8 mouse cellular contexts compared by ENCODE assay signal in genomic region chr14:73382699-73383098, GRCm38 (mm10). TPM values are rescaled to one million over a fixed set of nuclear protein-coding genes. Genes with fewer than 3 reads are reported as not detected.
A peak's percentile ranks its signal among the peaks of the same experiment; 100 is the strongest.
DNase-seq lines count a peak whose midpoint lies in the region; ATAC-seq and TF ChIP-seq lines count a peak whose summit lies in the region.

No protein-coding gene starts in this region.

- peak overlapping the region; percentile 27 for H3K4me3 ChIP-seq in embryonic fibroblast, embryonic 13.5 days (ENCODE audit: insufficient read depth, low read length)
- H3K4me3 ChIP-seq in heart, embryonic 13.5 days, result peak overlapping the region; percentile 99
- peak overlapping the region; percentile 43 for H3K4me3 ChIP-seq in liver, embryonic 16.5 days (ENCODE audit: low read depth, low read length)
- H3K4me3 ChIP-seq in small intestine, adult 2 months (ENCODE audit: low read depth, low read length), result peak overlapping the region; percentile 55

- H3K9ac ChIP-seq in heart, embryonic 13.5 days, result peak overlapping the region; percentile 100
- peak overlapping the region; percentile 34; the same call in 1 of the 2 replicates for H3K9ac ChIP-seq in liver, embryonic 16.5 days (ENCODE audit: low read depth, low read length)

- no peak for ATAC-seq in heart, embryonic 13.5 days (ENCODE audit: extremely low read depth, insufficient number of reproducible peaks, low FRiP score, low TSS enrichment)
- ATAC-seq in liver, embryonic 16.5 days (ENCODE audit: low read depth), result peak; percentile 22; the same call in 1 of the 2 replicates

- no peak for TF ChIP-seq CTCF in embryonic fibroblast, embryonic 13.5 days (IDR thresholded peaks at IDR 0.05; ENCODE audit: borderline replicate concordance, insufficient read depth, low read length)
- no peak for TF ChIP-seq CTCF in small intestine, adult 2 months (IDR thresholded peaks at IDR 0.05; ENCODE audit: extremely low read depth, insufficient read length, insufficient replicate concordance, low read depth, low read length)

- peaks cover 27% of the 10 kb centered on the region for H3K36me3 ChIP-seq in heart, embryonic 13.5 days
- peaks cover 8% of the 10 kb centered on the region for H3K36me3 ChIP-seq in liver, embryonic 16.5 days (ENCODE audit: control insufficient read depth, insufficient read depth)
- H3K36me3 ChIP-seq in small intestine, adult 2 months (ENCODE audit: control insufficient read depth, insufficient read depth, low read length), result peaks cover 37% of the 10 kb centered on the region

- peak; percentile 62 for DNase-seq in 3T3-L1 (ENCODE audit: low read depth, low spot score)
- peak; percentile 44 to 47 for DNase-seq in adrenal gland, adult 18-20 months (ENCODE audit: low spot score in 2 of 2)
- DNase-seq in kidney, postnatal 36 days, result peak; percentile 72 to 88
- no peak for DNase-seq in embryo, embryonic 10.5 days (ENCODE audit: low spot score)

- no peaks in the 10 kb centered on the region for H3K27me3 ChIP-seq in heart, embryonic 13.5 days (replicated peaks)
- no peaks in the 10 kb centered on the region for H3K27me3 ChIP-seq in liver, embryonic 16.5 days (ENCODE audit: control insufficient read depth, insufficient read depth, low read depth, low read length)
- H3K27me3 ChIP-seq in small intestine, adult 2 months (ENCODE audit: control insufficient read depth, insufficient read depth, low read length), result no peaks in the 10 kb centered on the region

- peak overlapping the region; percentile 69 for H3K4me2 ChIP-seq in heart, embryonic 13.5 days
- peak overlapping the region; percentile 64 for H3K4me2 ChIP-seq in liver, embryonic 16.5 days (ENCODE audit: low read depth, low read length)

- peaks cover 6% of the 10 kb centered on the region for H3K4me1 ChIP-seq in embryonic fibroblast, embryonic 13.5 days (ENCODE audit: control insufficient read depth, insufficient read depth, low read length)
- peaks cover 63% of the 10 kb centered on the region for H3K4me1 ChIP-seq in heart, embryonic 13.5 days
- peaks cover 33% of the 10 kb centered on the region for H3K4me1 ChIP-seq in liver, embryonic 16.5 days (ENCODE audit: control insufficient read depth, low read depth, low read length)
- peaks cover 12% of the 10 kb centered on the region for H3K4me1 ChIP-seq in small intestine, adult 2 months (ENCODE audit: control insufficient read depth, insufficient read depth, insufficient read length, low read length)

- H3K27ac ChIP-seq in embryonic fibroblast, embryonic 13.5 days (ENCODE audit: insufficient read depth, low read length), result no peak overlapping the region
- peak overlapping the region; percentile 48 for H3K27ac ChIP-seq in heart, embryonic 13.5 days (replicated peaks)
- peak overlapping the region; percentile 36 for H3K27ac ChIP-seq in liver, embryonic 16.5 days (ENCODE audit: low read length)
- peak overlapping the region; percentile 47 for H3K27ac ChIP-seq in small intestine, adult 2 months (ENCODE audit: insufficient read depth, low read depth, low read length)

- 54% methylated on average over 9 of the region's 9 CpGs for WGBS in heart, embryonic 13.5 days
- WGBS in liver, embryonic 16.5 days (ENCODE audit: insufficient replicate concordance), result 29% methylated on average over 9 of the region's 9 CpGs
- 42% methylated on average over 9 of the region's 9 CpGs for WGBS in small intestine, adult 2 months

- TF ChIP-seq POLR2A in embryonic fibroblast, embryonic 13.5 days (IDR thresholded peaks at IDR 0.05; ENCODE audit: low read depth, low read length), result no peak
- 0 out of 2 replicates have a peak, but pooled peaks have one; percentile 25 for TF ChIP-seq POLR2A in small intestine, adult 2 months (IDR thresholded peaks at IDR 0.05; ENCODE audit: low read depth, low read length)

- no peaks in the 10 kb centered on the region for H3K9me3 ChIP-seq in heart, embryonic 13.5 days
- H3K9me3 ChIP-seq in liver, embryonic 16.5 days (replicated peaks; ENCODE audit: control insufficient read depth, low read length), result no peaks in the 10 kb centered on the region

RNA-seq across cellular contexts. Expression of gene Itm2b, which starts 2.4 kb away (rescaled TPM):
- 1,000 to 10,000 TPM; 1,124 to 1,128 TPM for total RNA-seq in adrenal gland, adult 18-20 months (2021)
- polyA plus RNA-seq in embryonic fibroblast, embryonic 13.5 days (2011; ENCODE audit: insufficient read length, low read depth, missing spikeins), result 570 and 658 TPM in 2 replicates
- polyA plus RNA-seq in heart, embryonic 13.5 days (2015; fragmentation: Nextera tagmentation; extraction: Ambion mirVana), result 620 and 695 TPM in 2 replicates
- 588 and 605 TPM in 2 replicates for polyA plus RNA-seq in liver, embryonic 16.5 days (2015; fragmentation: Nextera tagmentation; extraction: Ambion mirVana)
- polyA plus RNA-seq in small intestine, adult 2 months (2012; rRNA removed), result 515 and 990 TPM in 2 replicates

RNA-seq across cellular contexts. Expression of gene Rb1, which starts 57.1 kb away (rescaled TPM):
- 10 to 100 TPM; 19.0 to 31.7 TPM for total RNA-seq in adrenal gland, adult 18-20 months (2021)
- polyA plus RNA-seq in embryonic fibroblast, embryonic 13.5 days (2011; ENCODE audit: insufficient read length, low read depth, missing spikeins), result 16.0 and 21.0 TPM in 2 replicates
- polyA plus RNA-seq in heart, embryonic 13.5 days (2015; fragmentation: Nextera tagmentation; extraction: Ambion mirVana), result 12.5 and 14.3 TPM in 2 replicates
- polyA plus RNA-seq in liver, embryonic 16.5 days (2015; fragmentation: Nextera tagmentation; extraction: Ambion mirVana), result 16.7 and 18.5 TPM in 2 replicates
- 1.0 and 2.9 TPM in 2 replicates for polyA plus RNA-seq in small intestine, adult 2 months (2012; rRNA removed)

Comparison
In these comparisons a context has a peak if more than half of its experiments do, and no peak if none do; other contexts are left out.
1. H3K4me3 ChIP-seq: peak in every context shown above with its lines; median percentile 99 in heart, embryonic 13.5 days; 55 in small intestine, adult 2 months; 43 in liver, embryonic 16.5 days; 27 in embryonic fibroblast, embryonic 13.5 days.